Mouse (Mus musculus) heart, postnatal 0 days (tissue): ENCODE measurements around the gene Litaf. TPM values are rescaled to one million over a fixed set of nuclear protein-coding genes. Genes with fewer than 3 reads are reported as not detected.

ENCODE experiments used
- ATAC-seq: fragments of 200-750 bp; cut with Nextera tagmentation; 2 replicates; pipeline ENCODE4 v1.8.0; 2017; ENCODE audit warnings: low read depth, moderate number of reproducible peaks, moderate library complexity; ENCODE audit not compliant: insufficient read depth
- DNase-seq: peaks from one replicate; pipeline ENCODE4 v3.0.0-alpha.2; 2016; ENCODE audit warnings: low spot score
- H3K27ac ChIP-seq: fragments of 300-500 bp; sonication (generic); 2 replicates; pipeline ENCODE4 v1.5.1; 2014; ENCODE audit warnings: low read depth, mild to moderate bottlenecking
- H3K27me3 ChIP-seq: fragments of 300-500 bp; sonication (generic); 2 replicates; pipeline ENCODE4 v1.6.1; 2014; ENCODE audit warnings: low read length, mixed read lengths; ENCODE audit not compliant: control insufficient read depth, insufficient read depth
- H3K36me3 ChIP-seq: fragments of 300-500 bp; sonication (generic); replicated peaks from 2 replicates; pipeline ENCODE4 v1.6.1; 2014; ENCODE audit warnings: low read length, mixed read lengths; ENCODE audit not compliant: control insufficient read depth, insufficient read depth
- H3K4me1 ChIP-seq: fragments of 300-500 bp; sonication (generic); 2 replicates; pipeline ENCODE4 v1.6.1; 2014; ENCODE audit warnings: antibody characterized with exemption; ENCODE audit not compliant: control insufficient read depth, insufficient read depth
- H3K4me2 ChIP-seq: fragments of 300-500 bp; sonication (generic); 2 replicates; pipeline ENCODE4 v1.6.1; 2014; ENCODE audit warnings: low read depth, mild to moderate bottlenecking, low read length, moderate library complexity
- H3K4me3 ChIP-seq: fragments of 300-500 bp; sonication (generic); 2 replicates; pipeline ENCODE4 v1.5.1; 2014; ENCODE audit warnings: low read depth, low read length
- H3K9ac ChIP-seq: fragments of 300-500 bp; sonication (generic); replicated peaks from 2 replicates; pipeline ENCODE4 v1.6.1; 2014; ENCODE audit warnings: low read depth, low read length, mixed read lengths
- H3K9me3 ChIP-seq: fragments of 300-500 bp; sonication (generic); replicated peaks from 2 replicates; pipeline ENCODE4 v1.6.1; 2016; ENCODE audit warnings: low read length; ENCODE audit not compliant: control insufficient read depth
- CTCF ChIP-seq: IDR thresholded peaks from 2 replicates; pipeline ENCODE4 v1.5.1; 2016; ENCODE audit warnings: antibody characterized with exemption, control low read depth, low read depth
- EP300 ChIP-seq: IDR thresholded peaks from 2 replicates; pipeline ENCODE4 v1.6.1; 2016; ENCODE audit warnings: antibody characterized with exemption, low read depth
- WGBS: fragments of 180-500 bp; shearing (Covaris S2); extraction: QIAGEN DNeasy Blood & Tissue Kit; methylation state at CpG from one replicate; pipeline ENCODE4 v1.1.7; 2014; 5-methylcytosine and 5-hydroxymethylcytosine counted together
- polyA plus RNA-seq: library from polyadenylated mRNA; unstranded; fragments of >200 nt; fragmentation: Nextera tagmentation; extraction: Ambion mirVana; gene quantifications from 2 replicates; pipeline ENCODE4 v1.2.1, GENCODE M21; 2015
- total RNA-seq: library from RNA; depleted of rRNA; stranded (reverse); fragments of >200 nt; gene quantifications from 2 replicates; pipeline ENCODE4 v1.2.3, GENCODE M21; 2014; ENCODE audit warnings: low replicate concordance

Litaf gene
- total and polyA plus RNA-seq, 2 experiments from 2014 or later: 55.7 to 77.1 TPM

GRCm38 (mm10) chr16:11012571-11013463 lies 53.1 kb downstream of the Litaf start:
- H3K36me3 ChIP-seq: no peaks in the 10 kb centered on the region
- TF ChIP-seq EP300: no peak
- TF ChIP-seq CTCF: no peak

GRCm38 (mm10) chr16:11011939-11012338 lies 54.0 kb downstream of the Litaf start:
- H3K9me3 ChIP-seq: no peaks in the 10 kb centered on the region
- peaks cover 26% of the 10 kb centered on the region for H3K4me1 ChIP-seq
- no peak overlapping the region for H3K4me3 ChIP-seq
- WGBS: 86% methylated on average over 4 of the region's 4 CpGs
- no peak overlapping the region for H3K9ac ChIP-seq
- DNase-seq (no peak), ATAC-seq (no peak)
- no peak overlapping the region for H3K4me2 ChIP-seq
- H3K27me3 ChIP-seq: no peaks in the 10 kb centered on the region
- peak overlapping the region; percentile 67; the same call in 1 of the 2 replicates for H3K27ac ChIP-seq
- H3K36me3 ChIP-seq: no peaks in the 10 kb centered on the region
- TF ChIP-seq EP300 (no peak), CTCF (no peak)

More at GRCm38 (mm10) chr16:11012571-11013463, 53.1 kb downstream of the Litaf start:
- H3K4me1 ChIP-seq: peaks cover 19% of the 10 kb centered on the region
- H3K4me3 ChIP-seq: no peak overlapping the region
- no peaks in the 10 kb centered on the region for H3K9me3 ChIP-seq
- H3K9ac ChIP-seq: no peak overlapping the region
- WGBS: 46% methylated on average over 11 of the region's 11 CpGs
- peak overlapping the region; percentile 67 for H3K27ac ChIP-seq
- ATAC-seq (peak; percentile 50), DNase-seq (peak; percentile 58)
- H3K27me3 ChIP-seq: no peaks in the 10 kb centered on the region
- peak overlapping the region; percentile 22 for H3K4me2 ChIP-seq

- Histone ChIP-seq H3K27ac (no peak overlapping the region), H3K36me3 (no peaks in the 10 kb centered on the region), H3K27me3 (no peaks in the 10 kb centered on the region), H3K4me1 (peaks cover 26% of the 10 kb centered on the region), H3K9me3 (no peaks in the 10 kb centered on the region), H3K4me2 (no peak overlapping the region), H3K4me3 (no peak overlapping the region), H3K9ac (no peak overlapping the region)
- no peak for DNase-seq
- WGBS: 81% methylated on average over 2 of the region's 2 CpGs
- TF ChIP-seq EP300: no peak
- no peak for TF ChIP-seq CTCF
- no peak for ATAC-seq
Observed at GRCm38 (mm10) chr16:11011206-11011605, 54.8 kb downstream of the Litaf start.

- WGBS: 87% methylated on average over 4 of the region's 4 CpGs
- Histone ChIP-seq H3K27me3 (no peaks in the 10 kb centered on the region), H3K4me1 (peaks cover 26% of the 10 kb centered on the region), H3K9ac (no peak overlapping the region), H3K4me3 (no peak overlapping the region), H3K27ac (no peak overlapping the region), H3K9me3 (no peaks in the 10 kb centered on the region), H3K36me3 (no peaks in the 10 kb centered on the region), H3K4me2 (no peak overlapping the region)
- TF ChIP-seq EP300 (no peak), CTCF (no peak)
- ATAC-seq: no peak
- no peak for DNase-seq
Observed at GRCm38 (mm10) chr16:11010270-11010669, 55.7 kb downstream of the Litaf start.

- H3K4me2 ChIP-seq: peak overlapping the region; percentile 42
- H3K4me1 ChIP-seq: peaks cover 26% of the 10 kb centered on the region
- H3K9ac ChIP-seq: 0 out of 2 replicates have a peak overlapping the region, but pooled peaks have one; percentile 32
- no peaks in the 10 kb centered on the region for H3K9me3 ChIP-seq
- H3K4me3 ChIP-seq: peak overlapping the region; percentile 23
- TF ChIP-seq EP300 (peak; percentile 90), CTCF (no peak)
- H3K27me3 ChIP-seq: no peaks in the 10 kb centered on the region
- peak; percentile 91 for DNase-seq
- peak overlapping the region; percentile 97 for H3K27ac ChIP-seq
- 28% methylated on average over 15 of the region's 15 CpGs for WGBS
- peak; percentile 87 for ATAC-seq
- no peaks in the 10 kb centered on the region for H3K36me3 ChIP-seq
Observed at GRCm38 (mm10) chr16:11008162-11008991, 57.6 kb downstream of the Litaf start.
